Mouse (Mus musculus): ENCODE measurements around the gene Fau. TPM values are rescaled to one million over a fixed set of nuclear protein-coding genes. Genes with fewer than 3 reads are reported as not detected.
A peak's percentile ranks its signal among the peaks of the same experiment; 100 is the strongest.
"Not testable (repeated sequence)": the region's sequence is repeated elsewhere in the genome, so short reads cannot be mapped to it uniquely, and the experiment has no call there.

Gene Fau
- total RNA-seq (2021): 100 to 1,000 TPM; 769 to 789 TPM
- long read RNA-seq, transcript Fau-202 (5 exons, 613 nt): major isoform, 71 of 95 reads
- long read RNA-seq, transcript Fau-201 (5 exons, 508 nt): minor isoform, 15 of 95 reads
- long read RNA-seq, partial matches to known transcripts: 5 of 95 reads
- long read RNA-seq, other reads (novel, unspliced or antisense): 0 of 95 reads

DNA sequence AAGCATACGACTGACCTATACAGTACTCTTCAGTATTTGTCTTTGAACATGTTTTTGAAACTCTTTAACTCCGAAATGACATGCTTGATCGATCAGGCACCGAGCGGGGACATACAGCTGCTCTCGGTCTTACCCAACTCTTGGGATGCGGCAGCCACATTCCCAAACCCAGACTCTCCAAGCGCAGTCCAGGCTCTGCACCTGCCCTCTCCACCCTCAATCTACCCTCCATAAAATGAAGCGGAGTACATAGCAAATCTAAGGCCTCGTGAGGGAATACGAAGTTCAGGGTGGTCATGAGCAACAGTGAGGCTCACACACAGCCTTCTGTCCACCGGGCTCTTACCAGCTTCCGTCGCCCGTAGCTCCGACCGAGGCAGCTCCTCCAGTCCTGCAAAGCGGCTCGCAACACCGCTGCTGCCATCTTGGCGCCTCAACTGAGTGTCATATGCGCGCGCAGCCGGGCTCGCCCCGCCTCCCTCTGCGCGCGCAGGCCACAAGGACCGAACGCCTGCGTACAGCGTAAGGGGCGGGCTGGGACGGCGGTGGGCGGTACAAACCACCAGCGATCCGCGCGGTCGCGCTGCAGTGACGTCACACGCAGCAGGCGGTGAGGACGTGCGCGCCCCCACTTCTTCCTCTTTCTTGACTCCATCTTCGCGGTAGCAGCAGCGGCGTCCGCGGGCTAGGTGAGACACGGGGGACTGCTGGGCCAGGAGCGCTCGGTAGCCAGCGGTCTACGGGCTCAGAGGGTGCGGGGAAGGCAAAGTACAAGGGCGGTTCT, at the start of gene Fau, which contains the start of gene Mrpl49:
Fau (plus strand) TSS at position 532 of the 784 bp plus-strand sequence.
Mrpl49 (minus strand) TSS at position 473 of the 784 bp plus-strand sequence.
- peak; percentile 98 to 99 for DNase-seq (ENCODE audit: low spot score in 2 of 2)

DNA sequence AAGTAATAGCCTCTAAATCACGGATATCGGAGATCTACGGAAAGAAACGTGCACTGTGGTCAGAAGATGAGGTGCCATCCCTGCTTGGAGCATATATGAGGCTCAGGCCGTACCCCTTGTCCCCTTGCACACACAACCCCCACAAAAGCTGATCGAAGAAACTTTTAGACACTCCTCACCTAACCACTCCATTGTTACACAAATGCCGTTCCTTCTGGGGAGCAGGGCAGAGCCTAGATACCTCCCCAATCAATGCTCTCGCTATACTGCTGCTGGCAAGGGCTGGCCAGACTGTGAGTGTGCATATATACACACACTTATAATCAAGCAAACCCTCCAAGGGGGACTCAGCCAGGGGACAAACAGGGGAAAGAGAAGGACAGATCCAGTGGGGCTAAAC, 48.5 kb upstream of the Fau start:
- no peak for DNase-seq (ENCODE audit: low spot score in 2 of 2)

- no peak for DNase-seq (ENCODE audit: low spot score in 2 of 2)
These were observed 44.0 kb upstream of the Fau start for GRCm38 (mm10) chr19:6013691-6014090.

GRCm38 (mm10) chr19:6014991-6015510, 42.6 kb upstream of the Fau start:
- DNase-seq (ENCODE audit: low spot score in 2 of 2): no peak

DNA sequence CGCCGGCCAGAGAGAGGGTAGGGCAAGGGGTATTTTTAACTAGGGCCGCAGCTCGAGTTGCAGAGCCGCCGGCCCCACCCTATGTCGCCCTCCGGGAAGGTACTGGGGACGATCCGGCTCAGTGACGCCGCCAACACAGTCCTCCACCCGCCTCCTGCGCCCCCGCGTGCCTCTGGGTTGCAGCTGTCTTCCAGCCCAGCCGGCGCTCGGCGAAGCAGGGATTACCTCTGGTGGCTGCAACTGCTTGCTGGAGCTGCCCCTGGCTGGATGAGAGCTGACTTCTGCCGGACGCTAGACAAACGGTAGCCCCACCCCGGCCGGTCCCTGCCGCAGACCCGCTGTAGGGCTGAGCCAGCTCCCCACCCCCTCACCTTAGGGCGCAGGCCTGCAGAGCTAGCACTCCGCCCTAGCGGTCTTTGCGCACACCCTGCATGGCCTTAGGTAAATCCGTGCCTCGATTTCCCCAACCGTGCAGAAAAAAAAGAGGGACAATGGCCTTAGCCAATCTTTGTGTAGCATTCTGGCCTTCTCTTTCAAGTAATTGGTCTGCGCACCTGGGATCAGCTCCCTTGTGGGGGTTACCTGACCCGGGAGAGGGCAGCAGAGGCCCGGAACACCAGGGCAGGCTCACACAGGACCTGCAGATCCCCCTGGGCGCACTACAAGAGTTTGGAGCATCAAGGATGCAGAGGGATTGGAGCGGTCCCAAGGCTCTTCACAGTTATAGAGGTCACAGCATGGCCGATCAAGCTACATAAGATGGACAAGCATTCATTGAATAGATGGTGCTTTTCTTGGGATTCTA, 41.9 kb upstream of the Fau start, which contains the start of gene Capn1:
Capn1 (minus strand) TSS at position 387 of the 805 bp plus-strand sequence.
- peak; percentile 58 to 76 for DNase-seq (ENCODE audit: low spot score in 2 of 2)

DNA sequence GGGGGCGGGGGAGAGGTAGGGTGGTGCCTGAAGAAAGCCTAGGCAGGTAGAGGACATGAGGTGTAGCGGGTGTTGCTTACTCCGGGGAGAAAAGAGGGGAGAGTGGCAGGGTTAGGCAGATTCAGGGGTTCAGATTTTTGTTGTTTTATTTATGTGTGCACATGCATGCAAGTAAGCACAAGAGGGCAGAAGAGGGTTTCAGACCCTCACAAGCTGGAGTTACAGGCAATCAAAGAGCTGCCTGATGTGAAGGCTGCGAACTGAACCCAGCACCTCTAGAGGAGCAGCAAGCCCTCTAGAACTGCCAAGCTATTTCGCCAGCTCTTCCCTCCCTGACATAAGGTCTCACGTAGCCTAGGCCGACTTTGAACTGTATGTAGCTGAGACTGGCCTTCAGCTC, 41.1 kb upstream of the Fau start:
- DNase-seq (ENCODE audit: low spot score in 2 of 2): peak in 1 of 2 experiments; percentile 29

DNA sequence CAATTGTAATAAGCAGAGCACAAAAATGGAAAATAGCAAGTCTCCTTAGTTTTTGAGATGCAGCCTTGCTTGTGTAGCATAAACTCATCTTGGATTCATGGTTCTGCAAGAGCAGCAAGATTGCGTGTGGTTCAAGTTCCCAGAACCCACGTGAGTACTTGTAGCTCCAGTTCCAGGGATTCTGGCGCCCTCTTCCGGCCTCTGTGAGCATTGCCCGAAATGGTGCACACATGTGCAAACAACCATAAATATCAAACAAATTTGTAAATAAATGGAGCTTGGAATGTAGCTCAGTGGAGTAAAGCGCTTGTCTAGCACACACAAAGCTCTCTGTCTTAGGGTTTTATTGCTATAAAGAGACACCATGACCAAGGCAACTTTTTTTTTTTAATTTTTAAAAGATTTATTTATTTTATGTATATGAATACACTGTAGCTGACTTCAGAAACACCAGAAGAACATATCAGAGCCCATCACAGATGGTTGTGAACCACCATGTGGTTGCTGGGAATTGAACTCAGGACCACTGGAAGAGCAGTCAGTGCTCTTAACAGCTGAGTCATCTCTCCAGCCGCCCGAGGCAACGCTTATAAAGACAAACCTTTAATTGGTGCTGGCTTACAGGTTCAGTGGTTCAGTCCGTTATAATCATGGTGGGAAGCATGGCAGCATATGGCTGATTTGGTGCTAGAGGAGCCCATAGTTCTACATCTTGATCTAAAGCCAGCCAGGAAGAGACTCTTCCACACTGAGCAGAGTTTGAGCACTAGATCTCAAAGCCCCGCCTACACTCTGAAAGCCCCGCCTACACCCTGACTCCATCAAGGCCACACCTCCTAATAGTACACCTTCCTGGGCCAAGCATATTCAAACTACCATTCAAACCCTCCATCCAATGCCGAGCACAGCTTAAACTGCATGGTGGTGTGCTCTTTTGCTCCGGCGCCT, 39.2 kb upstream of the Fau start:
- peak; percentile 66 to 92 for DNase-seq (ENCODE audit: low spot score in 2 of 2)

GRCm38 (mm10) chr19:6020276-6020675, 37.4 kb upstream of the Fau start:
- no peak for DNase-seq (ENCODE audit: low spot score in 2 of 2)

GRCm38 (mm10) chr19:6023059-6023458, 34.6 kb upstream of the Fau start:
- no peak for DNase-seq (ENCODE audit: low spot score in 2 of 2)

GRCm38 (mm10) chr19:6023930-6024329, 33.7 kb upstream of the Fau start:
- no peak for DNase-seq (ENCODE audit: low spot score in 2 of 2)

GRCm38 (mm10) chr19:6028991-6029390, 28.7 kb upstream of the Fau start:
- DNase-seq (ENCODE audit: low spot score in 2 of 2): no peak

DNA sequence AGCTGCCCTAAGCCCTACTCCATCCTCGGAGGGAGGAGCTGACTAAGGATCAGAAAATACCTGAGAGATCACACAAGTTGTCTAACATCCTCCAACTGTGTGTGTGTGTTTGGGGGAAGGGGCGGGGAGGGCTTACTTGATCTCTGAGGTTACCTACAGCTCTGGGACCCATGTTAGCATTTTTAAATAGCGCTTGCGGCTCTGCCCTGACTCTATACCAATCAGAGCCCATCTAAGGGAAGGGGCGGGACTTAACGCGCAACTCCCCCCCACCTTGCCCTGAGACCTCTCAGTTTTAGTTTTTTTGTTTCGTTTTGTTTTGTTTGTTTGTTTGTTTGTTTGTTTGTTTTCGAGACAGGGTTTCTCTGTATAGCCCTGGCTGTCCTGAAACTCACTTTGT, 28.2 kb upstream of the Fau start:
- no peak for DNase-seq (ENCODE audit: low spot score in 2 of 2)

GRCm38 (mm10) chr19:6030520-6031280, 26.9 kb upstream of the Fau start:
- no peak for DNase-seq (ENCODE audit: low spot score in 2 of 2)

- DNase-seq (ENCODE audit: low spot score in 2 of 2): no peak
These were observed 21.6 kb upstream of the Fau start for GRCm38 (mm10) chr19:6035966-6036585.

GRCm38 (mm10) chr19:6037695-6038094, 19.9 kb upstream of the Fau start:
- no peak for DNase-seq (ENCODE audit: low spot score in 2 of 2)

GRCm38 (mm10) chr19:6038326-6038725, 19.3 kb upstream of the Fau start:
- DNase-seq (ENCODE audit: low spot score in 2 of 2): no peak

- DNase-seq (ENCODE audit: low spot score in 2 of 2): no peak
These were observed 17.6 kb upstream of the Fau start for GRCm38 (mm10) chr19:6040002-6040401.

DNA sequence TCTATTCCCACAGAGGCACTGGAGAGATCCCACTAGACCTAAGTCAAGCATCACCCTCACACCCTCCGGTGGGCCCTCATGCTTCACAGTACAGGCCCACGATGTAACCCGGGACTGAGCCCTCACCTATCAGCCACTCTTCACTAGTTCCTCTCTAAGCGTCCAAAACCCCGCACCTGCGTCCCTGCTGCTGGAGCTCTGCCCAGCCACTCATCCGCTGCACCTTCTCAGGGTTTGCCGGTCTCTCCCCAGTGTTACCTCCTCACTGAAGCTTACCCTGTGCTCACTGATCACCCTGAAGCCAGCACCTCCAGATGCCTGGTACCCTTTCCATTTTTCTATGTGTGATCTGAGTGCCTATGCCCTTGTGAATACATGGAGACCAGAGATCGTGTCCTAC, 15.4 kb upstream of the Fau start:
- no peak for DNase-seq (ENCODE audit: low spot score in 2 of 2)

GRCm38 (mm10) chr19:6044102-6044501, 13.5 kb upstream of the Fau start:
- not testable (repeated sequence) for DNase-seq (ENCODE audit: low spot score in 2 of 2)
